Mouse (Mus musculus): ENCODE measurements around the gene Stk38.
"Not testable (repeated sequence)": the region's sequence is repeated elsewhere in the genome, so short reads cannot be mapped to it uniquely, and the experiment has no call there.

The Stk38 gene

GRCm38 (mm10) chr17:29007641-29008325 is at the start of gene Stk38:
Stk38 (minus strand) TSS chr17:29007995.
- DNase-seq: peak; percentile 93

GRCm38 (mm10) chr17:29057361-29057890 is 49.6 kb upstream of the Stk38 start:
- no peak for DNase-seq

GRCm38 (mm10) chr17:29056699-29057151 is 48.9 kb upstream of the Stk38 start:
- DNase-seq: no peak

- DNase-seq: no peak
These were observed 48.4 kb upstream of the Stk38 start for GRCm38 (mm10) chr17:29056207-29056606.

GRCm38 (mm10) chr17:29055586-29055985 is 47.8 kb upstream of the Stk38 start:
- no peak for DNase-seq

GRCm38 (mm10) chr17:29054429-29054828 is 46.6 kb upstream of the Stk38 start:
- no peak for DNase-seq

- DNase-seq: peak; percentile 72
These were observed 46.0 kb upstream of the Stk38 start for GRCm38 (mm10) chr17:29053841-29054240.

- no peak for DNase-seq
These were observed 45.3 kb upstream of the Stk38 start for GRCm38 (mm10) chr17:29053067-29053466.

GRCm38 (mm10) chr17:29050791-29051190 is 43.0 kb upstream of the Stk38 start:
- no peak for DNase-seq

GRCm38 (mm10) chr17:29049923-29050322 is 42.1 kb upstream of the Stk38 start:
- DNase-seq: no peak

GRCm38 (mm10) chr17:29049508-29049889 is 41.7 kb upstream of the Stk38 start:
- no peak for DNase-seq

- DNase-seq: peak; percentile 90
These were observed 41.1 kb upstream of the Stk38 start for GRCm38 (mm10) chr17:29048748-29049507.

- no peak for DNase-seq
These were observed 40.1 kb upstream of the Stk38 start for GRCm38 (mm10) chr17:29047697-29048514.

GRCm38 (mm10) chr17:29046863-29047262 is 39.1 kb upstream of the Stk38 start:
- DNase-seq: no peak

GRCm38 (mm10) chr17:29045741-29046530 is 38.1 kb upstream of the Stk38 start:
- DNase-seq: peak; percentile 59

- DNase-seq: no peak
These were observed 37.1 kb upstream of the Stk38 start for GRCm38 (mm10) chr17:29044925-29045319.

- DNase-seq: no peak
These were observed 36.5 kb upstream of the Stk38 start for GRCm38 (mm10) chr17:29044146-29044924.

GRCm38 (mm10) chr17:29043583-29043982 is 35.8 kb upstream of the Stk38 start:
- DNase-seq: no peak

- no peak for DNase-seq
These were observed 34.8 kb upstream of the Stk38 start for GRCm38 (mm10) chr17:29042569-29042968.

- DNase-seq: not testable (repeated sequence)
These were observed 33.8 kb upstream of the Stk38 start for GRCm38 (mm10) chr17:29041632-29042031.

- DNase-seq: no peak
These were observed 31.6 kb upstream of the Stk38 start for GRCm38 (mm10) chr17:29039351-29039750.

All from lung, postnatal 14 days (tissue).